Mouse (Mus musculus) liver, embryonic 16.5 days (tissue): Measurements from ENCODE around the gene Tmem130. TPM values are rescaled to one million over a fixed set of nuclear protein-coding genes. Genes with fewer than 3 reads are reported as not detected.

Experiments
- ATAC-seq: fragments of 200-750 bp; cut with Nextera tagmentation; 2 replicates; pipeline ENCODE4 v1.8.0; 2017; ENCODE audit warnings: low read depth, mild to moderate bottlenecking, moderate number of reproducible peaks, moderate library complexity
- H3K27ac ChIP-seq: fragments of 300-500 bp; sonication (generic); 2 replicates; pipeline ENCODE4 v1.5.1; 2014; ENCODE audit warnings: mild to moderate bottlenecking, low read length
- H3K27me3 ChIP-seq: fragments of 300-500 bp; sonication (generic); 2 replicates; pipeline ENCODE4 v1.6.1; 2014; ENCODE audit warnings: low read depth, low read length, mixed read lengths; ENCODE audit not compliant: control insufficient read depth, insufficient read depth
- H3K36me3 ChIP-seq: fragments of 300-500 bp; sonication (generic); 2 replicates; pipeline ENCODE4 v1.6.1; 2014; ENCODE audit warnings: mild to moderate bottlenecking; ENCODE audit not compliant: control insufficient read depth, insufficient read depth
- H3K4me1 ChIP-seq: fragments of 300-500 bp; sonication (generic); 2 replicates; pipeline ENCODE4 v1.6.1; 2014; ENCODE audit warnings: low read depth, low read length, mixed read lengths; ENCODE audit not compliant: control insufficient read depth
- H3K4me2 ChIP-seq: fragments of 300-500 bp; sonication (generic); 2 replicates; pipeline ENCODE4 v1.6.1; 2014; ENCODE audit warnings: low read depth, low read length, mixed read lengths
- H3K4me3 ChIP-seq: fragments of 300-500 bp; sonication (generic); 2 replicates; pipeline ENCODE4 v1.5.1; 2014; ENCODE audit warnings: low read depth, mild to moderate bottlenecking, low read length
- H3K9ac ChIP-seq: fragments of 300-500 bp; sonication (generic); 2 replicates; pipeline ENCODE4 v1.6.1; 2014; ENCODE audit warnings: low read depth, low read length
- H3K9me3 ChIP-seq: fragments of 300-500 bp; sonication (generic); replicated peaks from 2 replicates; pipeline ENCODE4 v1.6.1; 2016; ENCODE audit warnings: low read length; ENCODE audit not compliant: control insufficient read depth
- WGBS: fragments of 180-500 bp; shearing (Covaris S2); extraction: QIAGEN DNeasy Blood & Tissue Kit; methylation state at CpG from one replicate; pipeline ENCODE4 v1.1.7; 2014; ENCODE audit not compliant: insufficient replicate concordance; 5-methylcytosine and 5-hydroxymethylcytosine counted together
- polyA plus RNA-seq: library from polyadenylated mRNA; unstranded; fragments of >200 nt; fragmentation: Nextera tagmentation; extraction: Ambion mirVana; gene quantifications from 2 replicates; pipeline ENCODE4 v1.2.1, GENCODE M21; 2015

Tmem130 gene
- 0.22 and 0.28 TPM in 2 replicates for polyA plus RNA-seq

GRCm38 (mm10) chr5:144761161-144761868 is at the start of gene Tmem130:
Gene Tmem130 (minus strand): TSS chr5:144761818.
- Histone ChIP-seq H3K4me3 (peak within 1 kb of the TSS; percentile 25), H3K9ac (no peak within 1 kb of the TSS), H3K36me3 (no peaks in the 10 kb centered on the region), H3K27me3 (peaks cover 22% of the 10 kb centered on the region), H3K27ac (no peak within 1 kb of the TSS), H3K4me1 (no peaks in the 10 kb centered on the region), H3K4me2 (peak within 1 kb of the TSS; percentile 39), H3K9me3 (no peaks in the 10 kb centered on the region)
- ATAC-seq: peak; percentile 27; the same call in 1 of the 2 replicates
- WGBS: 3% methylated on average over 36 of the region's 38 CpGs

DNA sequence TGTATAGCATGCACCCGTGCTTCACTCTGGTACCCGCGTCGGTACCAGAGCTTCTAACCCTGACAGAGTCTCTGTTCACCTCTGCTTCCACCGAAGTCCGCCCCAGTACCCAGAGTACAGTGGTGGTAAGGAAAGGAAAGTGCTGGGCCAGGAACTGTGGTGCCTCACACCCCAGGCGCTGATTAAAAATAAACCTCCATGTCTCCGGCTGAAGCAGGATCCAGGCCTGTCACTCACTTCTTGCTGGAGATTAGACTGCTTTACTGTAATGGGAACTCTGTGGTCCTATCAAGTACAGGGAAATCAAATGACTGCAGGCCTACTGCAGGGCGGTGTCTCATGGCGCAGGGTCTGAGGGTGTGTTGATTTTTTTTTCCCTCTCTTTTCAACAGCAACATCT is 45.3 kb upstream of the Tmem130 start:
- ATAC-seq: no peak
- no peak overlapping the region for H3K27ac ChIP-seq
- H3K4me3 ChIP-seq: no peak overlapping the region
- H3K27me3 ChIP-seq: no peaks in the 10 kb centered on the region
- no peak overlapping the region for H3K9ac ChIP-seq
- 83% methylated on average over 10 of the region's 10 CpGs for WGBS
- no peaks in the 10 kb centered on the region for H3K9me3 ChIP-seq
- H3K36me3 ChIP-seq: peaks cover 42% of the 10 kb centered on the region
- H3K4me1 ChIP-seq: no peaks in the 10 kb centered on the region
- no peak overlapping the region for H3K4me2 ChIP-seq

DNA sequence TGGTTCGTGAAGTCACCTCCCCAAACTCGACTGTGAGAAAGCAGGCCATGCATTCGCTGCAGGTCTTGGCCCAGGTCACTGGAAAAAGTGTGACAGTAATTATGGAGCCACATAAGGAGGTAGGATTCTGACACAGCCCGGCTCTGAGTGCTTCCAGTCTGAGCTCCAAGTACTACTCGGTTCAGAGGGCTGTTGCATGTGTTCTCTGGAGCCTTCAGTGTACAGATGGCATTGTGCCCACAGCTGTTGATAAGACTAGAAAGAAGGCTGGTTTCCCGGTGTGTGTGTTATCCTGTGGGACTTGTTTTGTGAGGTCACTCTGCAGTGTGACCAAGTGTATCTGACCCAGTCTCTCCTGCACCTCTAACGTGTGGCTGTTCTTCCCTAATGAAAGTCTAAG is 42.6 kb upstream of the Tmem130 start:
- Histone ChIP-seq H3K9ac (no peak overlapping the region), H3K4me1 (no peaks in the 10 kb centered on the region), H3K4me3 (no peak overlapping the region), H3K9me3 (no peaks in the 10 kb centered on the region), H3K27me3 (no peaks in the 10 kb centered on the region), H3K4me2 (no peak overlapping the region), H3K27ac (no peak overlapping the region), H3K36me3 (peaks cover 45% of the 10 kb centered on the region)
- 64% methylated on average over 7 of the region's 7 CpGs for WGBS
- no peak for ATAC-seq

DNA sequence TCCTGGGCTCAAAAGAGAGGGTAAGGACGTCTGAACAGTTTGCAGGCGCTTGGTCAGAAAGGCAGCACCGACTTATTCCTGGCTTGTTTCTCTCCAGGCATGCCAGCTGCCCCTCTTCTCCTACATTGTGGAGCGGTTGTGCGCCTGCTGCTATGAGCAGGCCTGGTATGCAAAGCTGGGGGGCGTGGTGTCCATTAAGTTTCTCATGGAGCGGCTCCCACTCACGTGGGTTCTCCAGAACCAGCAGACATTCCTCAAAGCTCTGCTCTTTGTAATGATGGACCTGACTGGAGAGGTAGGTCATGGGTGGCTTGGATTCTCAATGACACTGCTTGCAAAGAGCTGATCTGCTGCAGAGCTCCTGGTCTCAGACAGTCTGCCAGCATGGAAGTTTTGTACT is 41.4 kb upstream of the Tmem130 start:
- Histone ChIP-seq H3K9ac (no peak overlapping the region), H3K4me2 (no peak overlapping the region), H3K27me3 (no peaks in the 10 kb centered on the region), H3K36me3 (peaks cover 43% of the 10 kb centered on the region), H3K4me3 (no peak overlapping the region), H3K4me1 (no peaks in the 10 kb centered on the region), H3K27ac (no peak overlapping the region), H3K9me3 (no peaks in the 10 kb centered on the region)
- no peak for ATAC-seq
- WGBS: 88% methylated on average over 8 of the region's 8 CpGs

- Histone ChIP-seq H3K9me3 (no peaks in the 10 kb centered on the region), H3K4me1 (no peaks in the 10 kb centered on the region), H3K4me3 (no peak overlapping the region), H3K27ac (no peak overlapping the region), H3K36me3 (peaks cover 26% of the 10 kb centered on the region), H3K27me3 (no peaks in the 10 kb centered on the region), H3K9ac (no peak overlapping the region), H3K4me2 (no peak overlapping the region)
- no peak for ATAC-seq
- 82% methylated on average over 7 of the region's 7 CpGs for WGBS
These were observed 35.5 kb upstream of the Tmem130 start for GRCm38 (mm10) chr5:144797116-144797515.

GRCm38 (mm10) chr5:144794687-144795086 is 33.1 kb upstream of the Tmem130 start:
- 0 out of 2 replicates have a peak, but pooled peaks have one; percentile 16 for ATAC-seq
- 66% methylated on average over 6 of the region's 6 CpGs for WGBS
- no peaks in the 10 kb centered on the region for H3K4me1 ChIP-seq

GRCm38 (mm10) chr5:144793374-144793773 is 31.8 kb upstream of the Tmem130 start:
- Histone ChIP-seq H3K4me2 (no peak overlapping the region), H3K9me3 (no peaks in the 10 kb centered on the region), H3K9ac (no peak overlapping the region), H3K4me3 (no peak overlapping the region), H3K27ac (no peak overlapping the region), H3K4me1 (no peaks in the 10 kb centered on the region), H3K27me3 (no peaks in the 10 kb centered on the region), H3K36me3 (peaks cover 44% of the 10 kb centered on the region)
- ATAC-seq: no peak
- 70% methylated on average over 5 of the region's 5 CpGs for WGBS

More at GRCm38 (mm10) chr5:144794687-144795086, 33.1 kb upstream of the Tmem130 start:
- H3K36me3 ChIP-seq: peaks cover 33% of the 10 kb centered on the region
- no peaks in the 10 kb centered on the region for H3K27me3 ChIP-seq
- H3K27ac ChIP-seq: no peak overlapping the region
- no peak overlapping the region for H3K9ac ChIP-seq
- no peaks in the 10 kb centered on the region for H3K9me3 ChIP-seq
- no peak overlapping the region for H3K4me3 ChIP-seq
- H3K4me2 ChIP-seq: no peak overlapping the region

DNA sequence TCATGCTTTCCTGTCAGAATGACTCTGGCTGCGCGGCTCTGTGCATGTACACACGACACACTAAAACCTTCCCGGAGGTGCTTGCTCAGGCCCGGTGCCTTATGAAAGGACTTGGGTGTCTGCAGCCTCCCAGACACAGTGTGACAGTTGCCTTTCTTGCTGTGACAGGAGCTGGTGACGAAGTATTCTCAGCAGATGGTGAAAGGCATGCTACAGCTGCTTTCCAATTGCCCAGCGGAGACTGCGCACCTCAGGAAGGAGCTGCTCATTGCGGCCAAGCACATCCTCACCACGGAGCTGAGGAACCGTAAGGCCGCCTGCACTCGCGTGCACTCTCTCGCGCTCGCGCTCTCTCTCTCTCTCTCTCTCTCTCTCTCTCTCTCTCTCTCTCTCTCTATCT is 24.8 kb upstream of the Tmem130 start:
- Histone ChIP-seq H3K9me3 (no peaks in the 10 kb centered on the region), H3K9ac (no peak overlapping the region), H3K27me3 (no peaks in the 10 kb centered on the region), H3K4me2 (no peak overlapping the region), H3K36me3 (peaks cover 48% of the 10 kb centered on the region), H3K4me1 (no peaks in the 10 kb centered on the region), H3K27ac (no peak overlapping the region), H3K4me3 (no peak overlapping the region)
- ATAC-seq: no peak
- WGBS: 90% methylated on average over 18 of the region's 18 CpGs

DNA sequence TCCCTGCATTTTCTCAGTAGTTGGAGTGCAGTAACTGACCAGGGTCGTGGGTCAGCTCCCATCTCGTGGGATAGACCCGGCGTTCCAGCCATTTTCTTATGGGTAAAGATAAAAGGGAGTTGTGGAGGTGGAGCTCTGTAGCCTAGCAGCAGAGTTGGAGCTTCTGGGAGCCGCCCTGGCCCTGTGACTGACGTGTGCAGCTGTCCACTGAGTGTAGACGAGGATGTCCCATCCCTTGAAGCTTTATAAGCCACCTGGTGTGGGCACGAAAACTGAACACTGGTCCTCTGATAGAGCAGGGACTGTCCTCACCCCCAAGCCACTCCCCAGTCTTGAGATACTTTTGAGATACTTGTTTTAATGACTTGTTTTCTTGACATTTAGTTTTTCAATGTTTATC is 19.0 kb upstream of the Tmem130 start:
- Histone ChIP-seq H3K36me3 (peaks cover 22% of the 10 kb centered on the region), H3K4me1 (no peaks in the 10 kb centered on the region), H3K9me3 (no peaks in the 10 kb centered on the region), H3K4me3 (no peak overlapping the region), H3K4me2 (no peak overlapping the region), H3K27ac (no peak overlapping the region), H3K27me3 (no peaks in the 10 kb centered on the region), H3K9ac (no peak overlapping the region)
- 77% methylated on average over 8 of the region's 8 CpGs for WGBS
- no peak for ATAC-seq
